Mouse (Mus musculus) cerebellum, adult 2 months (tissue): Measurements from ENCODE around the gene Prkag1.

ENCODE experiments used
- CTCF ChIP-seq: fragments of 200-500 bp; IDR thresholded peaks from 2 replicates; pipeline ENCODE4 v1.5.1; 2011; ENCODE audit warnings: low read depth, mild to moderate bottlenecking, control low read depth, low read length, moderate library complexity, borderline replicate concordance; ENCODE audit not compliant: insufficient read depth
- POLR2A ChIP-seq: fragments of 200-500 bp; IDR thresholded peaks from 2 replicates; pipeline ENCODE4 v1.6.1; 2011; ENCODE audit warnings: low read length, control low read depth, borderline replicate concordance; ENCODE audit not compliant: insufficient read depth

- TF ChIP-seq POLR2A, result no peak
- TF ChIP-seq CTCF, result no peak
Measured at GRCm38 (mm10) chr15:98834059-98834458, 2.7 kb upstream of the Prkag1 start.
